Mouse (Mus musculus) cerebellum, postnatal 10 days (tissue): ENCODE results near the gene Hspa1l.
"Not testable (repeated sequence)": the region's sequence is repeated elsewhere in the genome, so short reads cannot be mapped to it uniquely, and the experiment has no call there.

Experiments used
- DNase-seq, 2 experiments: peaks; one replicate each; pipeline ENCODE4 v3.0.0; 2021; ENCODE audit warnings: mixed read lengths in 2 of 2

Gene Hspa1l

DNA sequence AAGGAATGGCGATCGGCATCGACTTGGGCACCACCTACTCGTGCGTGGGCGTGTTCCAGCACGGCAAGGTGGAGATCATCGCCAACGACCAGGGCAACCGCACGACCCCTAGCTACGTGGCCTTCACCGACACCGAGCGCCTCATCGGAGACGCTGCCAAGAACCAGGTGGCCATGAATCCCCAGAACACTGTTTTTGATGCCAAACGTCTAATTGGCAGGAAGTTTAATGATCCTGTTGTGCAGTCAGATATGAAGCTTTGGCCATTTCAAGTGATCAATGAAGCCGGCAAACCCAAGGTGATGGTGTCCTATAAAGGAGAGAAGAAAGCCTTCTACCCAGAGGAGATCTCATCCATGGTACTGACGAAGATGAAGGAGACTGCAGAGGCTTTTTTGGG, 4.5 kb downstream of the Hspa1l start:
- no peak for DNase-seq

DNA sequence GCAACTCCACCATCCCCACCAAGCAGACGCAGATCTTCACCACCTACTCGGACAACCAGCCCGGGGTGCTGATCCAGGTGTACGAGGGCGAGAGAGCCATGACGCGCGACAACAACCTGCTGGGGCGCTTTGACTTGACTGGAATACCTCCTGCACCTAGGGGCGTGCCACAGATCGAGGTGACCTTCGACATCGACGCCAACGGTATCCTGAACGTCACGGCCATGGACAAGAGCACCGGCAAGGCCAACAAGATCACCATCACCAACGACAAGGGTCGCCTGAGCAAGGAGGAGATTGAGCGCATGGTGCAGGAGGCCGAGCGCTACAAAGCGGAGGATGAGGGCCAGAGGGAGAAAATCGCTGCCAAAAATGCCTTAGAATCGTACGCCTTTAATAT, 5.7 kb downstream of the Hspa1l start:
- DNase-seq, result no peak

DNA sequence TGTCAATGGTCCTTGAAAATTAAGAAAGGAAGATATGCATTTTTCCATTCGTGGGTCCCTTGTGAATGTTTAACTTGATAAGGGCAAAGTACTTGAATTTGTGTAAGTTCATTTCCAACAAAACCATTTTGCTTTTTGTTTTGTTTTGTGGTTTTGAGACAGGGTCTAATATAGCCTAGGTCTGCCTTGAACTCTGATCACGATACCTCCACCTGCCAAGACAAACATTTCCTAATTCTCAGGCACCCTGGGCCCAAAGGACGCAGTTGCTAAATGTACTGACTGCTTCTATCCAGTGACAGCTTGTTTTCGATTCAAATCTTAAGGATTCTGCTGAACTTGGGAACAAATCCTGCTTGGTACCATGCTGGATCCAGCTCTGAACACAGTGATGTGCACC, 7.1 kb downstream of the Hspa1l start:
- DNase-seq, result no peak

DNA sequence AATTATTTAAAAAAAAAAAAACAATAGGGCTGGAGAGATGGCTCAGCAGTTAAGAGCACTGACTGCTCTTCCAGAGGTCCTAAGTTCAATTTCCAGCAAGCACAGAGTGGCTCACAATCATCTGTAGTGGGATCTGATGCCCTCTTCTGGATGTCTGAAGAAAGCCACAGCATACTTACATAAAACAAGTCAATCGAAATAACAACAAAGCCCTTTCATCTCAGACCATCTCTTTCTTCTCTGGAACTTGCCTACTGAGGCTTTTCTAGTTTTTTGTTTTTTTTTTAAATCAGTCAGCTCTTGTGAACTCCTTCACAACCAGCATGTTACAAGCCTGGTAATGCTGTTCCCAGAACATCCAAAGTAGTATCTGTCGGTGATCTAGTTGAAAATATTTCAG, 8.2 kb downstream of the Hspa1l start:
- DNase-seq, result peak; percentile 50 to 60

DNA sequence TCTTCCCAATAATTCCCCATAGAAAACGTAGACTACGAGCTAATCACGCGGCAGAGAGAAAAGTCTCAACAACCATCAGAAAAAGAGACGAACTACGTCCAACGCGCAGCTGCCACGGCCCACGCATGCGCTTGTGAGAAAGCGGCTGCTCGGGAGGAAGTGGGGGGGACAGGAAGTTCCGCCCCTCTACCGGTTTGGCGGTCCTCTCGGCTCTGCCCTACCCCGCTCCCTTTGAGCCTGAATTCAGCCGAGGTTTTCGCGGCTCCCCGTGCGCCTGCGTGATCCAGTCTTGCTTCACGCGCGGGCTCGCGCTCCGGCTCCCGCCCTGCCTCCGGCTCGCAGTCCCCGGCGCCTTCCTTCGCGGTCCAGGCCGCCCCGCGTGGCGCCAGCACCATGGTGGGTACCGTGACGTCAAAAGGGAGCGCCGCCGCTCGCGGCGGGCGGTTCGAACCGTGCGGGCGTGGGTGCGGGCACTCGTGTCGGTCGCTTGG, 9.2 kb downstream of the Hspa1l start, which contains the start of gene Lsm2:
TSS of gene Lsm2 (plus strand) at position 173 of the 491 bp plus-strand sequence.
- DNase-seq, result peak; percentile 93 to 95

DNA sequence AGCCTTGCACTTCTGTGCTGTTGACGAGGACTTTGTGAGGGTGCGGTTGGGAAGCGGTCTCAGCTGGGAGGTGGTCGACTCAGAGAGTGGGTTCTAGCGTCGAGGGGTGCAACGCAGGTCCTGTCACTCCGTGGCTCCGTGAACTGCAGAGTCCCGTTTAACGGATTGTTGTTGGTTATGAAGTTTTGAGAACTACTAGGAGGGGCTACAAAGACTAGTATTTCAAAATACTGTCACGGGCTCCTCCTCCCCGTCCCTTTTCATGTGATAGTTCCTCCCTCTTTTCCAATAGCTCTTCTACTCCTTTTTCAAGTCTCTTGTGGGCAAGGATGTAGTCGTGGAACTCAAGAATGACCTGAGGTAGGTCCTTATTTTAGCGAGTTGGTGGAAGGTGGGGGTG, 9.8 kb downstream of the Hspa1l start:
- DNase-seq, result no peak

DNA sequence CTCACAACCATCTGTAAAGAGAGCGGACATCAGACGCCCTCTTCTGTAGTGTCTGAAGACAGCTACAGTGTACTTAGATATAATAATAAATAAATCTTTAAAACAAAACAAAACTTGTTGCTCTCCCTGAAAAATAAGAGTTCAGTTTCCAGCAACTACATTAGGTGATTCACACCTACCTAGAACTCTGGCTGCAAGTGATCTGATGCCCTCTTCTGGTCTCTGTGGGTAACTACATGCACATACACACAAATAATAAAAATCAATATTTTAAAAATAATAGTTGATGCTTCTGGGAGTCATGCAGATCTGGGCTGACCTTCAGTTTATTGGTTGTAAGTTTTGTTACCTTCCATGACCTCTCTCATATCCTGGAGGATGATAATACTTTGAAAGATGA, 11.7 kb downstream of the Hspa1l start:
- peak; percentile 37 to 57 for DNase-seq

DNA sequence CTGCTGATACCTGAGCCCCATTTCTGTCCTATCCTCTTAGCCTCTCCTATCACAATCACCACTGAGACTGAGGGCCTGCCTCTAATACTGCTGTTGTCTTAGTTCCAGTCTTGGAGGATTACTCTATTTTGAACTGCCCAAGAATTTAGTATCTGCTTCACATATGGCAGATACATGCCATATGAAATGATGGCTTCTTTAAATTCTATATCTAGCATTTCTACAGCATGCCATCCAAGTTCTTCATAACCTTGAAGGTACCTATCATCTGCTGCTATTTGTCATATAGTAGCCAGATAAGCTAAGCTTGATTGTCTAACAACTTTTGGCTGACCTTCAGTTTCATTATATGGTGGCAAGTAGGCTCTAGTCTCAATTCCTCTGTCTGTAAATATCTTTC, 22.2 kb downstream of the Hspa1l start:
- no peak for DNase-seq

DNA sequence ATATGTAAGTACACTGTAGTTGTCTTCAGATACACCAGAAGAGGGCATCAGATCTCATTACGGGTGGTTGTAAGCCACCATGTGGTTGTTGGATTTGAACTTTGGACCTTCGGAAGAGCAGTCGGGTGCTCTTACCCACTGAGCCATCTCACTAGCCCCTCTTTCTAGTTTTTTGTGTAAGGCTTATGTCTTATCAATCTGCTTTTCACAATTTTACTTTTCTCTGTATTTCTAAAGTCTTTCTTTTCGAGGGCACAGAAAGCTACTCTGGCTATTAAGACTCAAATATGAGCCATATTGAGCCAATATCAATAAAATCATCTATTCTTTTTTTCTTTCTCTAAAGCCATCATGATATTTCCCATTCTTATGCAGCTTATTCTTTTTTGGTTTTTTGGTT, 22.7 kb downstream of the Hspa1l start:
- not testable (repeated sequence) for DNase-seq

DNA sequence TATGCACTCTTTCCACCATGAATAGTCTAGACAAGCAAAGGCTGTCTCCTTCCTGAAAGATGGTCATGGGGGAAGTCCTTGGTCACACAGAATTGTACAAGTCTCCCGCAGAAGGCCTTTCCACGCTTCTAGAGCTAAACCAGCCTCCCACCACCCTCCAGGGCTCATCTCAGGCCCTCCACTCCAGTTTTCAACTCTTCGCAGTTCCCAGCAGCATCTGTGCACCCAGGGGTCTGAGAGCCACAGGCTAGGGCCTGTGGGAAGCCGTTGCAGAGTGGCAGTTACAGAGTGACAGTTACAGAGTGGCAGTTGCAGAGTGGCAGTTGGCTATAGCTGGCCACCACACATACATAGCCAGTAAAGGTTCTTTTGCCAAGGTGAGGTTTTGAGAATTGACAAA, 23.4 kb downstream of the Hspa1l start:
- DNase-seq, result not testable (repeated sequence)

DNA sequence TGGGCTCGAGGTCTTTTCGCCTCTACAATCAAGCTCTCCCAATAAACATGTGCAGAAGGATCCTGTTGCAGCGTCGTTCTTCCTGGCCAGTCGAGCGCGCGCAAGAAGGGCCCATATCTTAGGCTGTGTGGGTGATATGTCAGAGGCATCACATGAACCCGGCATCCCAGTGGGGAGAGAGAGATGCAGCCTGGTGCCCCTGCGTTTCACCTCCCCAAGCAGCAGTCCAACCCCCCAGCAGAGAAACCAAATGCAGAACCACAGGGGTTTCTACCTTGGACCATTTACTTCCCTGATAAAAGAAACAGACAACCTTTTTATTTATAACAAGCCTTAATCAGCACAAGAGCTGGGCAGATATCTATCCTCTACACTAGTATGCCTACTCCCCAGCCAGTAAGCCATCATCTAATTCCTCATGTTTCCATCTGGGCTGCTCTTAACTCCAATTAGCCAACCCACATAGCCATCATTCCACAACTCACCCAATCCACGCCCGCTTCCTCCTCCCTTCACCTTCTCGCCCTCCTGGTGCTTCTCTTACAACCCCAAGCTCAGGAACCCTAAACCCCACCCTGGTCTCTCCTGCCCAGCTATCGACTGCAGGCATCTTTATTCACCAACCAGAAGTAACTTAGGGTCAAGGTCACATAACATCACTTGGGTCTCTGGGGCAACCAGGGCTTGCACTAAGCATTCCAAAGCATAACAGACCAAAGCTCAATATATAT, 24.1 kb downstream of the Hspa1l start:
- no peak for DNase-seq

DNA sequence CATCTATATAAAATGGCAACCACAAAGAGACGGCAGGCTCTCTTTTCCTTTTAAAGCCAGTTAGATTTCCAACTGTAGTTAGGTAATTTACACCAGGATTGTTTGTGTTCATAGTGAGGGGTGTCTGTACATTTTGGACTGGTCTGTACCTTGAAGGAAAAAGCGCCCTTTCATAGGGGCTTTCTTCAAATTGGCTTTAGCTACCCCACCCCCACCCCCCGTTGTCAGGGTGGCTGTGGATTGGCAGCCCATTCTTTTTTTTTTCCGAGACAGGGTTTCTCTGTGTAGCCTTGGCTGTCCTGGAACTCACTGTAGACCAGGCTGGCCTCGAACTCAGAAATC, 24.6 kb downstream of the Hspa1l start:
- DNase-seq, result no peak

DNA sequence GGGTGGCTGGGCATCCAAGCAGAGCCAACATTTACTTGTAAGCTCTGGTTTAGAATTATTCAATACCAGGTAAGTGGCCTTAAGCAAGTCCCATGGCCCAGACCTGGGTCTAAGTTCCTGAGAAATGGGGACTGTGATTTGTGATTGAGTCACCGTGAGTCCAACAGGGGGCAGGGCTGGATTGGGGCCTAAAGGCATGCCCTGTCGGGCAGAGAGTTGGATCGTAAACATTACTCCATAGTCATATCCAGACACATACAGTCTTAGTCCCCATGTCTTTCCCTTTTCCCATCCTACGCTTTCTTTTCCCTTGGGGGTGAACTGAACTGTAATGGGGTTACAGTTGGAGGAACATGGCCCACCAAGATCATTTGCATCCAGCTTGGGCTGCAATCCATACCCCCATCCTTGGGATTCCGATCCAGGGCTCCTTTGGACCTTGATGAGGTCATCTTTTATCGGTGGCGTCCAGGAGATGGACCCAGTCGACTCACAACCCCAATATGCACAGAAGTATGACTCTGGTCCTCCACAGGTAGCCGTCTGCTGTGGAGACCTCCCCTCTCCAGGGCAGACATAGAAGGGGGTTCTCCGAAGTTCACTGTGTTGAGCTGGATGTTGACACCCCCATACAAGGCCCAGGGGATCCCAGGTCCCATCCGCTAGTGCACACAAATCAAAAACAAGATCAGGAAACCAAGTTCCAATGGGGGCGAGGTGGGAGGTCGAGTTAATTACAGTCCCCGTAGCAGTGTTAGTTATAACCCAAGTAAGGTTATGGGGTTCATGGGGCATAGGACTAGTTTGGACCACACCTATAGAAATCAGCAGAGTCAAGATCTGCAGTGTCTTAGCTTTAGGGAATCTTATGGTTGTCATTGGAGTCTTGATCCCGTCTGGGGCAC, 26.3 kb downstream of the Hspa1l start:
- DNase-seq, result no peak

DNA sequence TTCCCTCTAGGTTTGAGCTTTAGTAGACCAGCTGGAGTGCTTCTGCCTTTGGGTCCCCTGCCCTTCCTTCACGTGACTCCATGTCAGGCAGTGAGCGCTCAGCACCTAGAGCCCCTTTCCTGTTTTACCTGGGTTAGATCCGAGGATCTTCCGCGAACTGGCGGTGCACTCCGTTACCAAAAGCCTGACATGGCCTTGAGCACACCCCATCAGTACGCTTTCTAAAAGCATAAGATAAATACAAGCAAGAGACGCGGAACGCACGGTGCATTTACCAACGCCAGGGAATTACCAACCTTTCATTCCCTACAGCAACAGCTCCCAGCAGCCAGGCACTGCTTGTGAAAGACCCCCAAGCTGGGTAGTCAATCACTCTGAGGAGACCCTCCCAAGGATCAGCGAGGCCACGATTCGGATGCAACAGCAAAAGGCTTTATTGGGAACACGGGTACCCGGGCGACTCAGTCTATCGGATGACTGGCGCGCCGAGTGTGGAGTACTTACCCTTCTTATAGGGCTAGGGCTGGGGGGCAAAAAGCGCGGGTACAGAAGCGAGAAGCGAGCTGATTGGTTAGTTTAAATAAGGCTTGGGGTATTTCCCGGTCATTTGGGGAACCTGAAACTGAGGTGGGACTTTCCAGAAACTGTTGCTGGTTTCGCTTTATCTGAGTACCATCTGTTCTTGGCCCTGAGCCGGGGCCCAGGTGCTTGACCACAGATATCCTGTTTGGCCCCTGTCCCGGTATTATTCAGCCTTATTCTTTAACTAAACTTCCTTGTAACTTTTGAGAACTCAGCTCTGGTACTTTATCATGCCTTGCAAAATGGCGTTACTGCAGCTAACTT, 27.6 kb downstream of the Hspa1l start:
- DNase-seq, result not testable (repeated sequence)

DNA sequence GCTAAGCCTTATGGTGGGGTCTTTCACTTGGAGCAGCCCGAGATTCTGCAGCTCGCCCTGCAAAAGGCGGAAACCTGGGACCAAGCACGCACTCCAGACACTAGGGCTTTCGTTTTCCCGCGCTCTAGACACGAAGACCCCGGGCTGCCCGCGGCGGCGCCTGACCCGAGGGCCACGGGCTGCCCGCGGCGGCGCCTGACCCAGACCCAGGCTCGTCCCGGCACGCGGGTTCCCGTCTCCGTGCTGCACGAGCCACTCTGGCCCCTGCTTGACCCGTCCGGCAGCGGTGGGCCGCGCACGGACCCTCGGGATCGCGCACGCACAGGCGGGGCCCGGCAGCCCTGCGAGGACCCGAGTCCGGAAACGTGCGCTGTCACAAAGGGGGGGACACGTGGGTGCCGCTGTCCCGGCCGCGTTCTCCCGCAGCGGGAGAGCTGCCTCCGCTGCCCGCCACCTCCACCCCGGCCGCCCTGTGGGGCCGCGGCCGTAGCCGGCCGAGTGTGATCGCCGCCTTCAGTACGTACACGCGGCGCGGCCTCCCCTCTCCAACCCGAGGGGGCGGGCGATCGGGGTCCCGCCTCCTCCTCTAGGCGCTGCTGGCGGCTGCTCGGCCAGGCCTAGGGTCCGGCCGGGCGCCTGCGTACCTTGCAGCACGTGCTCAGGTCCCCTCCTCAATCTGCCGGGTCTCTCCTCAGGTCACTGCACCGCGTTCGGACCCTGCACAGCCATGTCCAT, 28.4 kb downstream of the Hspa1l start, which contains the start of gene Vars:
TSS of gene Vars (plus strand) at position 271 of the 735 bp plus-strand sequence.
- DNase-seq, result peak; percentile 88 to 92

DNA sequence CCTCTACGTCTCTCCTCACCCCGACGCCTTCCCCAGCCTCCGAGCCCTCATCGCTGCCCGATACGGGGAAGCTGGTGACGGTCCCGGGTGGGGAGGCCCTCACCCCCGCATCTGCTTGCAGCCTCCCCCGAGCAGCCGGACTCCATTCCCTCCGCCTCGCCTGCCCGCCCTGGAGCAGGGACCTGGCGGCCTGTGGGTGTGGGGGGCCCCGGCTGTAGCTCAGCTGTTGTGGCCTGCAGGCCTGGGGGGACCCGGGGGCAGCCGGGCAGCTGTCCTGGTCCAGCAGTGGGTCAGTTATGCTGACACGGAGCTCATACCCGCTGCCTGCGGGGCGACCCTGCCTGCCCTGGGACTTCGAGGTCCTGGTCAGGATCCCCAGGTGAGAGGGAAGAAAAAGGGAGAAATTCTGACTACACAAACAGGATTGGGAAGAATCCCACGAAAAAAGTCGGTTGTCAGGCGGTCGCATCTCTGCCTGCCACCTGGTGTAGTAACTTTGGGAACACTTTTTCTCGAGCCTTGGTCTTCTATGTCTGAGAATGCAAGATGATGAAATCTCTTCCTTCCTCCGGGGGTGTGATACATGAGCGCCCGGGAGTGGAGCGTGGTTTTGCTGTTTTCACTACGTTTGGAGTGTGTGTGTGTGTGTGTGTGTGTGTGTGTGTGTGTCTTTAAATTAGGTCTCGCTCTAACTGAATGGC, 29.1 kb downstream of the Hspa1l start:
- peak in 1 of 2 experiments; percentile 37 for DNase-seq

DNA sequence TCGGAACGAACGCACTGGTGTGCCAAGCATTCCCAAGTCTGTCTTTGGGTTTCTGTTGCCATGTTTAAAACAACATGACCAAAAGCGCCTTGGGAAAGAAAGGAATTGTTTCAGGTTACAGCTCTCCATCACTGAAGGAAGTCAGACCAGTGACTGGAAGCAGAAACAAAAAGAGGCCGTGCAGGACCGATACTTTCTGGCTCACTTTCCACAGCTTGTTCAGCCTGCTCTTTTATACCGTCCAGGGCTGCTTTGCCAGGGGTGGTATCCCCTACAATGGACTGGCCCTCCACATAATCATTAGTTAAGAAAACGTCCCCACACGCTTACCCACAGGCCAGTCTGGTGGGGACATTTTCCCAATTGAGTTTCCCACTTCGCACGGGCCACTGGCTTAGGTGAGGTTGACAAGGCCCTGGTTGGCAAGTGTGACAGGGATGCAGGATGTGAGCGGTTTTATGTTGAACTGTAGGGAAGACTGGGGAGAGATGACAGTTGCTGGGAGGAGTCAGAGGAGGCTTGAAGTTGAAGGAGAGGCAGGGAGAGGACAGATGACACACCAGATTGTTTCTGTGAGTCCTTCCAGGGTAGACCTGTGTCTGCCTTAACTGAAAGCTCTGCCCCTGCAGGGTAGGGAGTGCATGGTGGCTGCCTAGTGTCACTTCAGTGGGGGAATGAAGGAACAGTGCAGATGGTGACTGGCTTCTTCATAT, 29.8 kb downstream of the Hspa1l start:
- peak; percentile 22 to 42 for DNase-seq

DNA sequence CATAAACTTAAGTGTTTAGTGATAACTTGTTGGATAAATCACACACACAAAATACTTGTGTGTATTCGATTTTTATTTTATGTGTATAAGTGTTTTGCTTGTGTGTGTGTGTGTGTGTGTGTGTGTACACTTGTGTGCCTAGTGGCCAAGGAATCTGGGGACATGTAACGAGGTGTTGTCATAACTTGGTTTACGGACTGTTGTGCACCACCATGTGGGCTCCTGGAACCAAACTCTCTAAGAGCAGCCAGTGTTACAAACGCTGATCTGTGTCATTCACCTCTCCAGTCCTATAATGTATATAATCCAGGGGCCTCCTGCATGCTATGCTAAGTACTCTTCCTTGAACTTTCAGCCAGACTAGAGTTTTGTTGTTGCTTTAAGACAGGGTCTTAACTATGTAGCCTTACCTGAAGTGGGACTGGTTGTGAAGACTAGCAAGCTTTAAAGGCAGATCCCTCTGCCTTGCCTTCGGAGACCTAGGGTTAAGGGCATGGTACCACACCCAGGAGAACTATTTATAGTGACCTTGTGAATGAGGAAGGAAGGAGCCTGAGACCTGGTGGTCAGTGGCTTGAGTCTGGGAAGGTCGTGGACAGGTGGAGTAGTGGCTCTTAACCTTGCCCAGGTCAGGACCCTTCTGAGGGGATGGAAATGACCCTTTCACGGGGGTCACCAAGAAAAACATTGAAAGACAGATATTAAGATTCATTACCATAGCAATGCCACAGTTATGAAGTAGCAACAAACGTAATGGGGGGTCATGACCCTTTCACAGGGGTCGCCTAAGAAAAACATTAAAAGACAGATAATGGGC, 30.7 kb downstream of the Hspa1l start:
- DNase-seq, result no peak

DNA sequence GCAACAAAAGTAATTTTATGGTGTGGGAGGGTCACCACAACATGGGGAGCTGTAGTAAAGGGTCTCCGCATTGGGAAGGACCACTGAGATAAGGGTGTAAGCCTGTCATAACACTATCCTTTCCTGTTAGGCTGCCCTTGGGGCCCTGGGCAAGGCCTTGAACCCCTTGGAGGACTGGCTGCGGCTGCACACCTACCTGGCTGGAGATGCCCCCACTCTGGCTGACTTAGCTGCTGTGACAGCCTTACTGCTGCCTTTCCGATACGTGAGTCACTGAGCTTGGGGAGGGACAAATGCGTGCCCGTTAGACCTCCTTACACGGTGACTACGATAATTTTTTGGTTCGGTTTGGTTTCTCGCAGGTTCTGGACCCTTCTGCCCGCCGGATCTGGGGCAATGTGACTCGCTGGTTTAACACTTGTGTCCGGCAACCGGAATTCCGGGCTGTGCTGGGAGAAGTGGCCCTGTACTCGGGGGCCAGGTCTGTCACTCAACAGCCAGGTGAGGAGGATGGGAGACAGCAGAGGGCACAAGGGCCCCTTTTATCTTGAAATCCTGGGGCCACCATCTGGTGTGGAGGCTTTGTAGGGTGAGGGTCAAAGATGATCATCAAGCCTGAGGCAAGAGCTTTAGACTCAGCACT, 31.7 kb downstream of the Hspa1l start:
- no peak for DNase-seq
